Comparison of ENCODE assay signal across 1 mouse cellular context in the genomic region with DNA sequence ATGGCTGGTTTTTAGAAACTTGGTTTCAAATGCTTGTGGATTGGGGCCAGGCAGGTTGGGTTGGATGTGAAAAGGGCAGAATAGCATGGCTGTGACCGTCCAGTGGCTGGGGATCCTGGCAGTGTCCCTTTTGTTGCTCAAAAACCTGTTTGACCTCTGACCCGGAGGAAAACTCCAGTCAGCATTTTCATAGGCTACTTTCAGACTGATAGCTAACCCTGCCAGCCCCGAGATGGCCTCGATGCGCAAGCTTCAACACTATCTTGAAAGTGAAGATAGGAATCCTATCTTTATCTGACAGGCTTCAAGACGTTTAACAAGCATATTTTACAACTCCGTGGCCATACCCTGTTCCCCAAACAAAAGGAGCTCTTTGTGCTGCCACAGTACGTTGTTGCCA.
TF ChIP-seq lines count a peak whose summit lies in the region.

No protein-coding gene starts in this region.

TF ChIP-seq in MEL, 35 proteins besides CTCF, POLR2A, EP300 and RAD21:
- TF ChIP-seq GATA1 (IDR thresholded peaks at IDR 0.05; ENCODE audit: low read depth, low read length) (peak; percentile 23; the same call in 1 of the 2 replicates), SIN3A (IDR thresholded peaks at IDR 0.05; ENCODE audit: low read length) (no peak)
